Mouse (Mus musculus) CH12.LX (cell line): ENCODE results near the gene Atp13a5. TPM values are rescaled to one million over a fixed set of nuclear protein-coding genes. Genes with fewer than 3 reads are reported as not detected.

Experiments
- DNase-seq: peaks from one replicate; pipeline ENCODE4 v3.0.0-alpha.2; 2013; ENCODE audit errors: extremely low read depth
- H3K27ac ChIP-seq: 2 replicates; pipeline ENCODE4 v1.5.1; 2012; ENCODE audit warnings: low read depth, mild to moderate bottlenecking, control low read depth, moderate library complexity; ENCODE audit not compliant: insufficient read depth
- H3K27me3 ChIP-seq: replicated peaks from 2 replicates; pipeline ENCODE3; 2012; ENCODE audit warnings: inconsistent platforms
- H3K36me3 ChIP-seq, 2 experiments: replicated peaks in 1 of 2; 2 replicates each; pipeline versions ENCODE3 to v1.6.1; 2012; ENCODE audit warnings: inconsistent platforms in 1 of 2, low read length in 1 of 2, mild to moderate bottlenecking in 1 of 2, mixed read lengths in 1 of 2, moderate library complexity in 1 of 2; ENCODE audit not compliant: control insufficient read depth in 1 of 2, insufficient read depth in 1 of 2
- H3K4me1 ChIP-seq, 2 experiments: 2 replicates each; pipeline ENCODE4 v1.6.1; 2012; ENCODE audit warnings: inconsistent platforms in 1 of 2, moderate library complexity in 1 of 2; ENCODE audit not compliant: insufficient read depth in 2 of 2, control insufficient read depth in 1 of 2
- H3K4me2 ChIP-seq: 2 replicates; pipeline ENCODE4 v1.6.1; 2012; ENCODE audit warnings: low read depth, mild to moderate bottlenecking, control low read depth; ENCODE audit not compliant: poor library complexity, insufficient read depth, severe bottlenecking
- H3K4me3 ChIP-seq, 3 experiments: fragments of 150-350 bp in 1 of 3; sonication (generic) in 1 of 3; replicated peaks in 1 of 3; 2 replicates each; pipeline versions ENCODE3 to v1.5.1; 2011 to 2012; ENCODE audit warnings: low read depth in 2 of 3, low read length in 2 of 3, mild to moderate bottlenecking in 2 of 3, moderate library complexity in 2 of 3, control low read depth in 1 of 3, improper control_type of control experiment in 1 of 3, inconsistent platforms in 1 of 3, mixed read lengths in 1 of 3; ENCODE audit not compliant: poor library complexity in 1 of 3
- H3K79me2 ChIP-seq: replicated peaks from 2 replicates; pipeline ENCODE4 v1.6.1; 2012; ENCODE audit warnings: mild to moderate bottlenecking, moderate library complexity; ENCODE audit not compliant: control insufficient read depth, poor library complexity, insufficient read depth, severe bottlenecking; ENCODE audit errors: extremely low read depth
- H3K9ac ChIP-seq: 2 replicates; pipeline ENCODE4 v1.6.1; 2012; ENCODE audit warnings: low read depth, mild to moderate bottlenecking, control low read depth, moderate library complexity; ENCODE audit not compliant: insufficient read depth
- H3K9me3 ChIP-seq: replicated peaks from 2 replicates; pipeline ENCODE3; 2012; ENCODE audit warnings: low read length, inconsistent platforms, mixed read lengths
- CHD1 ChIP-seq: IDR thresholded peaks from 2 replicates; pipeline ENCODE4 v1.6.1; 2012; ENCODE audit warnings: low read depth, low read length, improper control_type of control experiment, inconsistent platforms
- CHD2 ChIP-seq: IDR thresholded peaks from 2 replicates; pipeline ENCODE4 v1.6.1; 2011; ENCODE audit warnings: low read length, improper control_type of control experiment
- E2F4 ChIP-seq: IDR thresholded peaks from 2 replicates; pipeline ENCODE4 v1.6.1; 2011; ENCODE audit warnings: low read depth, low read length, improper control_type of control experiment; ENCODE audit not compliant: insufficient replicate concordance
- ELF1 ChIP-seq: IDR thresholded peaks from 2 replicates; pipeline ENCODE4 v1.6.1; 2014; ENCODE audit warnings: low read depth, mild to moderate bottlenecking, inconsistent platforms, low read length, improper control_type of control experiment
- EP300 ChIP-seq: IDR thresholded peaks from 2 replicates; pipeline ENCODE4 v1.6.1; 2011; ENCODE audit warnings: low read length, improper control_type of control experiment
- GABPA ChIP-seq: IDR thresholded peaks from 2 replicates; pipeline ENCODE4 v1.6.1; 2012; ENCODE audit warnings: low read depth, low read length, improper control_type of control experiment, inconsistent platforms; ENCODE audit not compliant: insufficient replicate concordance
- HCFC1 ChIP-seq: IDR thresholded peaks from 2 replicates; pipeline ENCODE4 v1.6.1; 2012; ENCODE audit warnings: low read depth, mild to moderate bottlenecking, inconsistent platforms, low read length, improper control_type of control experiment
- IRF4 ChIP-seq: IDR thresholded peaks from 2 replicates; pipeline ENCODE4 v1.6.1; 2014; ENCODE audit warnings: low read depth, mild to moderate bottlenecking, inconsistent platforms, low read length, improper control_type of control experiment
- JUND ChIP-seq: conservative IDR thresholded peaks from 2 replicates; pipeline ENCODE4 v1.6.1; 2011; ENCODE audit warnings: low read depth, low read length, improper control_type of control experiment
- MAFK ChIP-seq: IDR thresholded peaks from 2 replicates; pipeline ENCODE4 v1.6.1; 2011; ENCODE audit warnings: low read length, improper control_type of control experiment; ENCODE audit not compliant: insufficient replicate concordance
- MAX ChIP-seq: IDR thresholded peaks from 2 replicates; pipeline ENCODE4 v1.6.1; 2011; ENCODE audit warnings: low read length, improper control_type of control experiment
- MAZ ChIP-seq: IDR thresholded peaks from 2 replicates; pipeline ENCODE4 v1.6.1; 2012; ENCODE audit warnings: low read depth, mild to moderate bottlenecking, inconsistent platforms, low read length, improper control_type of control experiment, moderate library complexity
- MEF2A ChIP-seq: IDR thresholded peaks from 2 replicates; pipeline ENCODE4 v1.6.1; 2014; ENCODE audit warnings: low read depth, mild to moderate bottlenecking, inconsistent platforms, low read length, improper control_type of control experiment, borderline replicate concordance
- NELFE ChIP-seq: IDR thresholded peaks from 2 replicates; pipeline ENCODE4 v1.6.1; 2011; ENCODE audit warnings: low read depth, low read length, improper control_type of control experiment
- POLR2AphosphoS2 ChIP-seq: IDR thresholded peaks from 2 replicates; pipeline ENCODE4 v1.6.1; 2011; ENCODE audit warnings: low read depth, low read length, improper control_type of control experiment
- RAD21 ChIP-seq: IDR thresholded peaks from 2 replicates; pipeline ENCODE4 v1.6.1; 2011; ENCODE audit warnings: low read depth, mild to moderate bottlenecking, low read length, improper control_type of control experiment, moderate library complexity
- SIN3A ChIP-seq: IDR thresholded peaks from 2 replicates; pipeline ENCODE4 v1.6.1; 2012; ENCODE audit warnings: low read length, improper control_type of control experiment, inconsistent platforms
- TBP ChIP-seq: conservative IDR thresholded peaks from 2 replicates; pipeline ENCODE4 v1.6.1; 2011; ENCODE audit warnings: low read depth, low read length, improper control_type of control experiment
- UBTF ChIP-seq: IDR thresholded peaks from 2 replicates; pipeline ENCODE4 v1.6.1; 2012; ENCODE audit warnings: low read depth, mild to moderate bottlenecking, inconsistent platforms, low read length, improper control_type of control experiment, moderate library complexity
- USF1 ChIP-seq: IDR thresholded peaks from 2 replicates; pipeline ENCODE4 v1.6.1; 2014; ENCODE audit warnings: low read depth, mild to moderate bottlenecking, inconsistent platforms, low read length, improper control_type of control experiment
- ZC3H11A ChIP-seq: IDR thresholded peaks from 2 replicates; pipeline ENCODE4 v1.6.1; 2012; ENCODE audit warnings: low read depth, mild to moderate bottlenecking, inconsistent platforms, low read length, improper control_type of control experiment
- ZMIZ1 ChIP-seq: IDR thresholded peaks from 2 replicates; pipeline ENCODE4 v1.6.1; 2012; ENCODE audit warnings: low read depth, mild to moderate bottlenecking, inconsistent platforms, low read length, improper control_type of control experiment
- dilution Hi-C: fragments of 300-500 bp; cut with MboI; formaldehyde crosslinking; loops from 2 replicates; pipeline ENCODE4 v1.14.3; 2020; ENCODE audit warnings: low sequenced_read_pairs; ENCODE audit not compliant: extremely low pct_unique_long_range_greater_than_20kb, extremely low pct_ligation_motif_present
- in situ Hi-C: fragments of 300-500 bp; cut with MboI; formaldehyde crosslinking; loops from 3 replicates; pipeline ENCODE4 v1.14.3; 2019; ENCODE audit warnings: low sequenced_read_pairs, low pct_ligation_motif_present, low pct_unique_long_range_greater_than_20kb, mixed read lengths
- polyA plus RNA-seq: library from polyadenylated mRNA; unstranded; fragments of >175 nt; gene quantifications from 2 replicates; pipeline ENCODE4 v1.2.1, GENCODE M21; 2012; ENCODE audit warnings: low read depth; ENCODE audit not compliant: insufficient read length
- total RNA-seq, 2 experiments: library from RNA; depleted of rRNA; stranded (reverse); fragments of 300-350 nt in 1 of 2; fragments of >200 nt in 1 of 2; gene quantifications; 2 replicates each; pipeline ENCODE4 v1.2.3; 2012 to 2014

Gene Atp13a5
- total and polyA plus RNA-seq, 3 experiments, result not detected

- no peak overlapping the region for H3K9ac ChIP-seq
- H3K27ac ChIP-seq, result no peak overlapping the region
- in situ Hi-C loops (no loop called here), dilution Hi-C loops (no loop called here)
- no peaks in the 10 kb centered on the region for H3K79me2 ChIP-seq
- DNase-seq, result no peak
- no peak overlapping the region for H3K4me2 ChIP-seq
- no peaks in the 10 kb centered on the region for H3K27me3 ChIP-seq
- H3K36me3 ChIP-seq, result no peaks in the 10 kb centered on the region
- no peak overlapping the region for H3K4me3 ChIP-seq
- no peaks in the 10 kb centered on the region for H3K4me1 ChIP-seq
- no peak for TF ChIP-seq MAX
- TF ChIP-seq HCFC1, result no peak
- TF ChIP-seq MAZ, result no peak
- TF ChIP-seq ELF1, result no peak
- TF ChIP-seq RAD21, result no peak
- no peak for TF ChIP-seq GABPA
- TF ChIP-seq USF1, result no peak
- TF ChIP-seq CHD1, result no peak
- no peak for TF ChIP-seq IRF4
- no peak for TF ChIP-seq POLR2AphosphoS2
- TF ChIP-seq MAFK, result no peak
- TF ChIP-seq ZMIZ1, result no peak
- TF ChIP-seq NELFE, result no peak
- TF ChIP-seq EP300, result no peak
- peaks cover 4% of the 10 kb centered on the region for H3K9me3 ChIP-seq
These were observed 47.6 kb downstream of the Atp13a5 start for GRCm38 (mm10) chr16:29330948-29331347.

GRCm38 (mm10) chr16:29329213-29329612 is 49.3 kb downstream of the Atp13a5 start:
- Histone ChIP-seq H3K36me3 (no peaks in the 10 kb centered on the region), H3K79me2 (no peaks in the 10 kb centered on the region), H3K27me3 (no peaks in the 10 kb centered on the region), H3K4me1 (no peaks in the 10 kb centered on the region), H3K4me2 (no peak overlapping the region), H3K9me3 (peaks cover 5% of the 10 kb centered on the region), H3K9ac (no peak overlapping the region)
- no peak for TF ChIP-seq E2F4
- TF ChIP-seq, all 38 proteins: peak for 0
- no peak overlapping the region for H3K27ac ChIP-seq
- no peak for DNase-seq
- H3K4me3 ChIP-seq, result no peak overlapping the region
- in situ Hi-C loops, result no loop called here
- dilution Hi-C loops, result no loop called here

GRCm38 (mm10) chr16:29327910-29328309 is 50.6 kb downstream of the Atp13a5 start:
- Histone ChIP-seq H3K27ac (no peak overlapping the region), H3K27me3 (no peaks in the 10 kb centered on the region), H3K79me2 (no peaks in the 10 kb centered on the region), H3K36me3 (no peaks in the 10 kb centered on the region), H3K4me3 (no peak overlapping the region), H3K9ac (no peak overlapping the region), H3K4me1 (no peaks in the 10 kb centered on the region), H3K9me3 (peaks cover 7% of the 10 kb centered on the region), H3K4me2 (no peak overlapping the region)
- dilution Hi-C loops (no loop called here), in situ Hi-C loops (no loop called here)
- DNase-seq, result no peak
- TF ChIP-seq JUND (no peak), TBP (no peak), MAZ (no peak), CHD1 (no peak), UBTF (no peak), EP300 (no peak), HCFC1 (no peak), SIN3A (no peak), CHD2 (no peak), MEF2A (no peak), ZC3H11A (no peak), ZMIZ1 (no peak), MAX (no peak), RAD21 (no peak)
